Mouse (Mus musculus) granulocyte monocyte progenitor cell, adult 5-6 weeks (primary cell): Measurements from ENCODE around the gene Slco1a6. TPM values are rescaled to one million over a fixed set of nuclear protein-coding genes. Genes with fewer than 3 reads are reported as not detected.
"Not testable (repeated sequence)": the region's sequence is repeated elsewhere in the genome, so short reads cannot be mapped to it uniquely, and the experiment has no call there.

Experiments
- ATAC-seq: replicated peaks from 2 replicates; pipeline ENCODE4 v1.8.0; 2016; ENCODE audit warnings: mild to moderate bottlenecking, moderate TSS enrichment, inconsistent platforms; ENCODE audit not compliant: poor library complexity, severe bottlenecking
- total RNA-seq, 2 experiments: library from RNA; stranded (forward) in 1 of 2; stranded (reverse) in 1 of 2; fragments of 200-712, 200-1000 nt in 1 of 2; fragments of >200 nt in 1 of 2; fragmentation: Nextera tagmentation in 1 of 2; gene quantifications; 2 replicates each; pipeline ENCODE4 v1.2.3; 2014 to 2017

Slco1a6 gene
- not detected in 2 replicates for total RNA-seq (2014; fragmentation: Nextera tagmentation)
- total RNA-seq (2017) = not detected in 2 replicates

- no peak for ATAC-seq
These were observed at the start of gene Slco1a6 for GRCm38 (mm10) chr6:142208421-142208820. TSS of gene Slco1a6 (minus strand) at chr6:142208521.

- ATAC-seq = not testable (repeated sequence)
These were observed 42.5 kb upstream of the Slco1a6 start for GRCm38 (mm10) chr6:142250738-142251307.

- ATAC-seq = no peak
These were observed 36.7 kb upstream of the Slco1a6 start for GRCm38 (mm10) chr6:142245065-142245464.

GRCm38 (mm10) chr6:142239468-142239867, 31.1 kb upstream of the Slco1a6 start:
- ATAC-seq = no peak

- no peak for ATAC-seq
These were observed 11.8 kb upstream of the Slco1a6 start for GRCm38 (mm10) chr6:142220138-142220537.

- ATAC-seq = no peak
These were observed 3.5 kb upstream of the Slco1a6 start for GRCm38 (mm10) chr6:142211821-142212220.

GRCm38 (mm10) chr6:142209749-142210148, 1.4 kb upstream of the Slco1a6 start:
- ATAC-seq = no peak

GRCm38 (mm10) chr6:142200524-142200923, 7.8 kb downstream of the Slco1a6 start:
- no peak for ATAC-seq

GRCm38 (mm10) chr6:142194245-142194644, 14.1 kb downstream of the Slco1a6 start:
- ATAC-seq = no peak

- ATAC-seq = no peak
These were observed 16.4 kb downstream of the Slco1a6 start for GRCm38 (mm10) chr6:142191962-142192361.

- no peak for ATAC-seq
These were observed 20.9 kb downstream of the Slco1a6 start for GRCm38 (mm10) chr6:142187426-142187825.

- no peak for ATAC-seq
These were observed 22.4 kb downstream of the Slco1a6 start for GRCm38 (mm10) chr6:142185868-142186415.

GRCm38 (mm10) chr6:142163406-142163805, 44.9 kb downstream of the Slco1a6 start:
- no peak for ATAC-seq

GRCm38 (mm10) chr6:142161171-142161570, 47.1 kb downstream of the Slco1a6 start:
- ATAC-seq = no peak

- not testable (repeated sequence) for ATAC-seq
These were observed 54.2 kb downstream of the Slco1a6 start for GRCm38 (mm10) chr6:142154081-142154480.

GRCm38 (mm10) chr6:142148371-142148770, 60.0 kb downstream of the Slco1a6 start:
- ATAC-seq = no peak

- ATAC-seq = no peak
These were observed 96.5 kb downstream of the Slco1a6 start for GRCm38 (mm10) chr6:142111667-142112305.

- no peak for ATAC-seq
These were observed 117.2 kb downstream of the Slco1a6 start for GRCm38 (mm10) chr6:142091126-142091525.

- not testable (repeated sequence) for ATAC-seq
These were observed 150.0 kb downstream of the Slco1a6 start for GRCm38 (mm10) chr6:142058281-142058680.

- no peak for ATAC-seq
These were observed 160.6 kb downstream of the Slco1a6 start for GRCm38 (mm10) chr6:142047689-142048088.

GRCm38 (mm10) chr6:142045746-142046145, 162.6 kb downstream of the Slco1a6 start:
- ATAC-seq = no peak

GRCm38 (mm10) chr6:142041896-142042295, 166.4 kb downstream of the Slco1a6 start:
- no peak for ATAC-seq
